In genomic region chr4:138793276-138793675, GRCm38 (mm10) we compare ENCODE assay signal across 9 mouse cellular contexts. TPM values are rescaled to one million over a fixed set of nuclear protein-coding genes. Genes with fewer than 3 reads are reported as not detected.
DNase-seq lines count a peak whose midpoint lies in the region; ATAC-seq lines count a peak whose summit lies in the region.
"Had no signal": no experiment of that assay in that cellular context is flagged by ENCODE, and none has a peak within 500 bp of the region (broad histone marks: within the 10 kb centered on the region; RNA-seq: fewer than 3 reads in every experiment).

No protein-coding gene starts in this region.

- 65% methylated on average over 2 of the region's 2 CpGs for WGBS in kidney, embryonic 15.5 days
- WGBS in hindbrain, embryonic 16.5 days = 76% methylated on average over 2 of the region's 2 CpGs
- WGBS in stomach, embryonic 16.5 days = 44% methylated on average over 2 of the region's 2 CpGs

- H3K9me3 ChIP-seq in kidney, embryonic 15.5 days (replicated peaks) = peaks cover 5% of the 10 kb centered on the region; the same call in 1 of the 2 replicates
- no peaks in the 10 kb centered on the region for H3K9me3 ChIP-seq in hindbrain, embryonic 16.5 days (ENCODE audit: control insufficient read depth, low read length)
- no peaks in the 10 kb centered on the region for H3K9me3 ChIP-seq in stomach, embryonic 16.5 days (replicated peaks; ENCODE audit: control insufficient read depth, low read length)
- H3K9me3 ChIP-seq: limb, embryonic 13.5 days had no signal

- no peak for ATAC-seq in kidney, embryonic 15.5 days (replicated peaks; ENCODE audit: low FRiP score)
- ATAC-seq in hindbrain, embryonic 16.5 days = peak; percentile 42; the same call in 1 of the 2 replicates
- ATAC-seq in stomach, embryonic 16.5 days (ENCODE audit: insufficient read depth, low FRiP score) = 0 out of 2 replicates have a peak, but pooled peaks have one; percentile 34

- H3K27ac ChIP-seq in kidney, embryonic 15.5 days = no peak overlapping the region
- H3K27ac ChIP-seq in hindbrain, embryonic 16.5 days (ENCODE audit: low read depth, low read length) = no peak overlapping the region
- H3K27ac ChIP-seq in stomach, embryonic 16.5 days (ENCODE audit: low read length) = no peak overlapping the region; the same call in 1 of the 2 replicates
- H3K27ac ChIP-seq: limb, embryonic 13.5 days had no signal

- H3K36me3 ChIP-seq in kidney, embryonic 15.5 days = no peaks in the 10 kb centered on the region
- no peaks in the 10 kb centered on the region for H3K36me3 ChIP-seq in hindbrain, embryonic 16.5 days (ENCODE audit: control insufficient read depth, insufficient read depth, low read length)
- no peaks in the 10 kb centered on the region for H3K36me3 ChIP-seq in stomach, embryonic 16.5 days (ENCODE audit: control insufficient read depth, insufficient read depth, low read length)
- H3K36me3 ChIP-seq: limb, embryonic 13.5 days had no signal

- no peak overlapping the region for H3K4me3 ChIP-seq in kidney, embryonic 15.5 days (replicated peaks)
- H3K4me3 ChIP-seq in hindbrain, embryonic 16.5 days (ENCODE audit: low read length) = no peak overlapping the region
- H3K4me3 ChIP-seq in stomach, embryonic 16.5 days (replicated peaks; ENCODE audit: low read length) = no peak overlapping the region
- H3K4me3 ChIP-seq: limb, embryonic 13.5 days had no signal

- no peak overlapping the region for H3K4me2 ChIP-seq in kidney, embryonic 15.5 days
- H3K4me2 ChIP-seq in hindbrain, embryonic 16.5 days (ENCODE audit: low read length) = no peak overlapping the region
- no peak overlapping the region for H3K4me2 ChIP-seq in stomach, embryonic 16.5 days (ENCODE audit: low read depth, low read length)
- H3K4me2 ChIP-seq: limb, embryonic 13.5 days had no signal

- peak; percentile 37 for DNase-seq in kidney, adult 18-20 months
- peak; percentile 6 for DNase-seq in NIH3T3 (ENCODE audit: low read depth)
- DNase-seq in cerebellum, postnatal 14 days = peak; percentile 43 to 63
- peak; percentile 54 for DNase-seq in left cerebral cortex, postnatal 4 days
- DNase-seq in yolk sac, embryonic 10.5 days (ENCODE audit: low spot score) = no peak

- H3K27me3 ChIP-seq in kidney, embryonic 15.5 days = peaks cover 5% of the 10 kb centered on the region; the same call in 1 of the 2 replicates
- no peaks in the 10 kb centered on the region for H3K27me3 ChIP-seq in hindbrain, embryonic 16.5 days (replicated peaks; ENCODE audit: control insufficient read depth, insufficient read depth, low read length)
- H3K27me3 ChIP-seq in stomach, embryonic 16.5 days (ENCODE audit: control insufficient read depth, insufficient read depth, low read length) = no peaks in the 10 kb centered on the region

- peaks cover 10% of the 10 kb centered on the region for H3K4me1 ChIP-seq in kidney, embryonic 15.5 days
- H3K4me1 ChIP-seq in hindbrain, embryonic 16.5 days (ENCODE audit: control insufficient read depth, insufficient read depth, low read depth, low read length) = no peaks in the 10 kb centered on the region
- peaks cover 6% of the 10 kb centered on the region; the same call in 1 of the 2 replicates for H3K4me1 ChIP-seq in stomach, embryonic 16.5 days (ENCODE audit: control insufficient read depth, insufficient read depth, low read length)

- H3K9ac ChIP-seq in kidney, embryonic 15.5 days = no peak overlapping the region
- no peak overlapping the region for H3K9ac ChIP-seq in hindbrain, embryonic 16.5 days (ENCODE audit: low read depth, low read length)
- H3K9ac ChIP-seq in stomach, embryonic 16.5 days (ENCODE audit: low read length) = no peak overlapping the region
- H3K9ac ChIP-seq: limb, embryonic 13.5 days had no signal

- intact Hi-C loops in left cerebral cortex, postnatal 4 days (cut with DNase I) = loop anchor here (10.0 kb wide), 1 partner anchor 88 kb away; no protein-coding TSS in a partner anchor

RNA-seq across cellular contexts. Expression of gene Pla2g2d, which starts 17.7 kb away (rescaled TPM):
- polyA plus RNA-seq in kidney, embryonic 15.5 days (2015; fragmentation: Nextera tagmentation; extraction: Ambion mirVana) = 0.21 TPM in 1 of 2 replicates, not detected in the other
- 0.61 and 0.76 TPM in 2 replicates for polyA plus RNA-seq in hindbrain, embryonic 16.5 days (2015; fragmentation: Nextera tagmentation; extraction: Ambion mirVana)
- total RNA-seq in left cerebral cortex, postnatal 4 days (2021) = not detected
- polyA plus RNA-seq in stomach, embryonic 16.5 days (2015; fragmentation: Nextera tagmentation; extraction: Ambion mirVana) = 0.61 and 0.80 TPM in 2 replicates

RNA-seq across cellular contexts. Expression of gene Pla2g2f, which starts 35.9 kb away (rescaled TPM):
- 0.19 and 0.93 TPM in 2 replicates for polyA plus RNA-seq in kidney, embryonic 15.5 days (2015; fragmentation: Nextera tagmentation; extraction: Ambion mirVana)
- 0.06 TPM in 1 of 2 replicates, not detected in the other for polyA plus RNA-seq in hindbrain, embryonic 16.5 days (2015; fragmentation: Nextera tagmentation; extraction: Ambion mirVana)
- not detected for total RNA-seq in left cerebral cortex, postnatal 4 days (2021)
- 2.0 and 3.6 TPM in 2 replicates for polyA plus RNA-seq in stomach, embryonic 16.5 days (2015; fragmentation: Nextera tagmentation; extraction: Ambion mirVana)

RNA-seq across cellular contexts. Expression of gene Ubxn10, which starts 56.3 kb away (rescaled TPM):
- 1.0 and 1.8 TPM in 2 replicates for polyA plus RNA-seq in kidney, embryonic 15.5 days (2015; fragmentation: Nextera tagmentation; extraction: Ambion mirVana)
- 4.5 and 5.2 TPM in 2 replicates for polyA plus RNA-seq in hindbrain, embryonic 16.5 days (2015; fragmentation: Nextera tagmentation; extraction: Ambion mirVana)
- 1 to 10 TPM; 1.4 to 1.7 TPM for total RNA-seq in left cerebral cortex, postnatal 4 days (2021)
- polyA plus RNA-seq in stomach, embryonic 16.5 days (2015; fragmentation: Nextera tagmentation; extraction: Ambion mirVana) = 0.74 and 0.85 TPM in 2 replicates
